Mouse (Mus musculus) liver, adult 2 months (tissue): Measurements from ENCODE around the gene Blnk. TPM values are rescaled to one million over a fixed set of nuclear protein-coding genes. Genes with fewer than 3 reads are reported as not detected.

Source experiments
- DNase-seq: peaks from one replicate; pipeline ENCODE4 v3.0.0-alpha.2; 2011; ENCODE audit warnings: low read depth, low spot score; ENCODE audit errors: extremely low read depth
- H3K27ac ChIP-seq: fragments of 200-500 bp; replicated peaks from 2 replicates; pipeline ENCODE4 v1.5.1; 2012; ENCODE audit warnings: low read depth, mild to moderate bottlenecking, control low read depth, inconsistent platforms, low read length; ENCODE audit not compliant: insufficient read depth
- H3K27me3 ChIP-seq: fragments of 200-500 bp; 2 replicates; pipeline ENCODE4 v1.6.1; 2012; ENCODE audit warnings: mild to moderate bottlenecking, moderate library complexity, low read length, inconsistent platforms; ENCODE audit not compliant: control insufficient read depth, insufficient read depth
- H3K36me3 ChIP-seq: fragments of 200-500 bp; 2 replicates; pipeline ENCODE4 v1.6.1; 2012; ENCODE audit warnings: low read length, inconsistent platforms; ENCODE audit not compliant: control insufficient read depth, insufficient read depth
- H3K4me1 ChIP-seq: fragments of 200-500 bp; 2 replicates; pipeline ENCODE4 v1.6.1; 2011; ENCODE audit warnings: low read length; ENCODE audit not compliant: control insufficient read depth, insufficient read depth
- H3K4me3 ChIP-seq: fragments of 200-500 bp; 2 replicates; pipeline ENCODE4 v1.5.1; 2011; ENCODE audit warnings: low read depth, mild to moderate bottlenecking, control low read depth, low read length, moderate library complexity; ENCODE audit not compliant: insufficient read depth
- H3K79me2 ChIP-seq: fragments of 200-500 bp; 2 replicates; pipeline ENCODE4 v1.6.1; 2012; ENCODE audit warnings: inconsistent platforms, mild to moderate bottlenecking, low read length, moderate library complexity; ENCODE audit not compliant: control insufficient read depth, insufficient read depth
- H3K9ac ChIP-seq: fragments of 200-500 bp; 2 replicates; pipeline ENCODE4 v1.6.1; 2012; ENCODE audit warnings: low read depth, mild to moderate bottlenecking, control low read depth, inconsistent platforms, low read length
- CTCF ChIP-seq: fragments of 200-500 bp; IDR thresholded peaks from 2 replicates; pipeline ENCODE4 v1.5.1; 2011; ENCODE audit warnings: low read depth, low read length, control low read depth
- POLR2A ChIP-seq: fragments of 200-500 bp; IDR thresholded peaks from 2 replicates; pipeline ENCODE4 v1.6.1; 2011; ENCODE audit warnings: low read length, control low read depth; ENCODE audit not compliant: insufficient read depth; ENCODE audit errors: extremely low read depth
- WGBS: fragments of 180-500 bp; shearing (Covaris S2); methylation state at CpG from one replicate; pipeline ENCODE4 v1.1.7; 2018; 5-methylcytosine and 5-hydroxymethylcytosine counted together
- polyA plus RNA-seq: library from polyadenylated mRNA; depleted of rRNA; stranded (reverse); fragments of >200 nt; gene quantifications from 2 replicates; pipeline ENCODE4 v1.2.3, GENCODE M21; 2012
- total RNA-seq: library from RNA; depleted of rRNA; stranded (reverse); fragments of >200 nt; gene quantifications from 2 replicates; pipeline ENCODE4 v1.2.3, GENCODE M21; 2014

Gene Blnk
- total and polyA plus RNA-seq, 2 experiments: 0.74 to 1.1 TPM

DNA sequence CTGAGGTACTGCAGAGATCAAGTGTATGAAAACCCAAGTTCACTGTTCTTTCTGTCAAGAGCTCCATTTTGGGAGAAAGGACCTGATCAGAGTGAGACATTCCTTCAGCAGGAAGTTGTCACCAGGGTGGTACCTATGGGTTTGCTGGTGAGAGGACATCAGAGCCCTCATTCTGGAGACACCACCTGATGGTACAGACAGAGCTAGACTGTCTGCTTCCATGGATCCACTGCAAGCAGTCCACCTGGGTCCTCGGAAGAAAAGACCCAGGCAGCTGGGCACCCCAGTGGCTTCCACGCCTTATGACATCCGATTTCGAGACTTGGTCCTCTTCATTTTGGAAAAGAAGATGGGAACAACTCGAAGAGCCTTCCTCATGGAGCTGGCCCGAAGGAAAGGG lies 34.9 kb upstream of the Blnk start, which contains the start of gene Dntt:
TSS of gene Dntt (plus strand) at position 57 of the 400 bp plus-strand sequence.
- Histone ChIP-seq H3K27me3 (no peaks in the 10 kb centered on the region), H3K9ac (no peak within 1 kb of the TSS), H3K27ac (no peak within 1 kb of the TSS), H3K79me2 (no peaks in the 10 kb centered on the region), H3K36me3 (no peaks in the 10 kb centered on the region), H3K4me1 (no peaks in the 10 kb centered on the region), H3K4me3 (no peak within 1 kb of the TSS)
- 89% methylated on average over 6 of the region's 6 CpGs for WGBS
- no peak for DNase-seq
- TF ChIP-seq POLR2A: no peak
- TF ChIP-seq CTCF: no peak

DNA sequence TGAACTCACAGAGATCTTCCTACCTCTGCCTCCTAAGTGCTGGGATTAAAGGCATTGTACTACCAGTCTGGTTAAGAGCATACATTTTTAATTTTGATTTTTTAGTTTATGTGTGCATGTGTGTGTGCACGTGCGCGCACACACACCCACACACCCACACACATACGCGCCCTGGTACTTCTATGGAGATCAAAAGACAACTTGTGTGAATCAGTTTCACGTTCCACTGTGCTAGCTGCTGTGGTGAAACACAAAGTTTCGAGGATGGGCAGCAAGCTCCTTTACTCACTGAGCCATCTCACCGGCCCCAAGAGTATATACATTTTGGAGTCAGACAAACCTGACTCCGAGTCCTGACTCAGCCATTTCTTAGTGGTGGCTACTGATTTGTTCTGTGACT lies 33.3 kb upstream of the Blnk start:
- H3K4me3 ChIP-seq: no peak overlapping the region
- no peaks in the 10 kb centered on the region for H3K27me3 ChIP-seq
- no peak overlapping the region for H3K9ac ChIP-seq
- no peaks in the 10 kb centered on the region for H3K79me2 ChIP-seq
- no peaks in the 10 kb centered on the region for H3K4me1 ChIP-seq
- TF ChIP-seq CTCF (no peak), POLR2A (no peak)
- no peak for DNase-seq
- 95% methylated on average over 9 of the region's 9 CpGs for WGBS
- no peak overlapping the region for H3K27ac ChIP-seq
- no peaks in the 10 kb centered on the region for H3K36me3 ChIP-seq

DNA sequence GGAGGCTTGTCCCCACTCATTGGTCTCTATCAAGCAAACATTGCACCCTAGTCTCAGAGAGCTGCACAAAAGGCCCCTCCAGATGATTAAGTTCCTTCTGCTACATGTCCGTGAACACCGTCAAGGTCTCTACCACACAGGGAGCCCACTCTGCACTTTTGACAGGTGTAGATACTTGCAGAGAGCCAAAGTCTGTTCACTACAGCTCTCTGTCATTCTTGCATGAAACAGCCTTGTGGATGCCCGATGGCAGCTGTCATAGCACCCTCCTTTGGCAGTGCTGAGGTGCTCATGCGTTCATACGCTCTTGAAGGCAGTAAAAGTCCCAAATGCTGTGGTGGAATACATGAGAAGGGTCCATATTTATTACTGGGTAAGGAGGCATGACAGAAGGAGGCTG lies 32.7 kb upstream of the Blnk start:
- no peak for DNase-seq
- Histone ChIP-seq H3K4me1 (no peaks in the 10 kb centered on the region), H3K9ac (no peak overlapping the region), H3K79me2 (no peaks in the 10 kb centered on the region), H3K4me3 (no peak overlapping the region), H3K27me3 (no peaks in the 10 kb centered on the region), H3K36me3 (no peaks in the 10 kb centered on the region), H3K27ac (no peak overlapping the region)
- WGBS: 88% methylated on average over 5 of the region's 5 CpGs
- no peak for TF ChIP-seq POLR2A
- TF ChIP-seq CTCF: no peak

- H3K4me1 ChIP-seq: no peaks in the 10 kb centered on the region
- TF ChIP-seq CTCF (no peak), POLR2A (no peak)
- H3K79me2 ChIP-seq: no peaks in the 10 kb centered on the region
- H3K27ac ChIP-seq: no peak overlapping the region
- DNase-seq: no peak
- no peaks in the 10 kb centered on the region for H3K27me3 ChIP-seq
- H3K36me3 ChIP-seq: no peaks in the 10 kb centered on the region
- H3K4me3 ChIP-seq: no peak overlapping the region
- whole genome bisulfite sequencing: 85% methylated on average over 8 of the region's 8 CpGs
- H3K9ac ChIP-seq: no peak overlapping the region
Measured at GRCm38 (mm10) chr19:41026551-41026950, 32.2 kb upstream of the Blnk start.

DNA sequence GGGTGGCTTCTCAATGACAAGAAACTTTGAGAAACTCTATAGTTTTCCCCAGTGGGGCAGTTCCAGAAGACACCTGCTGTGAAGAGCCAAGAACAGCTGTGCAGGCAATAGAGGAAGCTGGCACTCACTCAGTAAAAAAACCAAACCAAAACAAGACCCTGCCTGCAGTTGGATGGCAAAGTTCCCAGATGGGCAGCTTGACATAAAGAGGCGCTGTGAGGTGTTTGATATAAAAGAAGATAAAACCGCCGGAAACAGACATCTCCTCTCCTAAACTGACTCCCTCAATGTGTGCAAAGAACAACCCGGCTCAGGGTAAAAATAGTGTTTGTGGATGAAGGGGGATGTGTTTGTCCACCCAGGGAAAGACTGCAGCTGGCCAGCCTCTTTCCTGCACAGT lies 27.9 kb upstream of the Blnk start:
- Histone ChIP-seq H3K27ac (no peak overlapping the region), H3K36me3 (no peaks in the 10 kb centered on the region), H3K9ac (no peak overlapping the region), H3K27me3 (no peaks in the 10 kb centered on the region), H3K4me3 (no peak overlapping the region), H3K79me2 (no peaks in the 10 kb centered on the region), H3K4me1 (no peaks in the 10 kb centered on the region)
- no peak for DNase-seq
- no peak for TF ChIP-seq POLR2A
- no peak for TF ChIP-seq CTCF
- 68% methylated on average over 4 of the region's 4 CpGs for WGBS

GRCm38 (mm10) chr19:41020537-41020936 lies 26.2 kb upstream of the Blnk start:
- Histone ChIP-seq H3K9ac (no peak overlapping the region), H3K4me1 (peaks cover 3% of the 10 kb centered on the region; the same call in 1 of the 2 replicates), H3K4me3 (no peak overlapping the region), H3K36me3 (no peaks in the 10 kb centered on the region), H3K27me3 (no peaks in the 10 kb centered on the region), H3K79me2 (no peaks in the 10 kb centered on the region), H3K27ac (no peak overlapping the region)
- TF ChIP-seq POLR2A: no peak
- TF ChIP-seq CTCF: no peak
- no peak for DNase-seq
- 53% methylated on average over 3 of the region's 3 CpGs for WGBS
